Mouse (Mus musculus) heart, embryonic 11.5 days (tissue): ENCODE results near the gene Asb1. TPM values are rescaled to one million over a fixed set of nuclear protein-coding genes. Genes with fewer than 3 reads are reported as not detected.

Experiments
- ATAC-seq: fragments of 200-750 bp; cut with Nextera tagmentation; replicated peaks from 2 replicates; pipeline ENCODE4 v1.8.0; 2017; ENCODE audit warnings: moderate library complexity; ENCODE audit not compliant: insufficient number of reproducible peaks, low FRiP score, low TSS enrichment
- H3K27ac ChIP-seq: fragments of 300-500 bp; sonication (generic); 2 replicates; pipeline ENCODE4 v1.5.1; 2014; ENCODE audit warnings: mild to moderate bottlenecking, low read depth, low read length
- H3K27me3 ChIP-seq: fragments of 300-500 bp; sonication (generic); 2 replicates; pipeline ENCODE4 v1.6.1; 2014; ENCODE audit warnings: mild to moderate bottlenecking, low read length, mixed read lengths; ENCODE audit not compliant: control insufficient read depth, insufficient read depth
- H3K36me3 ChIP-seq: fragments of 300-500 bp; sonication (generic); 2 replicates; pipeline ENCODE4 v1.6.1; 2014; ENCODE audit warnings: mild to moderate bottlenecking, low read length, moderate library complexity, mixed read lengths; ENCODE audit not compliant: control insufficient read depth, insufficient read depth
- H3K4me1 ChIP-seq: fragments of 300-500 bp; sonication (generic); 2 replicates; pipeline ENCODE4 v1.6.1; 2014; ENCODE audit warnings: low read length; ENCODE audit not compliant: control insufficient read depth, insufficient read depth
- H3K4me2 ChIP-seq: fragments of 300-500 bp; sonication (generic); 2 replicates; pipeline ENCODE4 v1.6.1; 2014; ENCODE audit warnings: mild to moderate bottlenecking, moderate library complexity
- H3K4me3 ChIP-seq: fragments of 300-500 bp; sonication (generic); 2 replicates; pipeline ENCODE4 v1.5.1; 2014; ENCODE audit warnings: low read depth, low read length
- H3K9ac ChIP-seq: fragments of 300-500 bp; sonication (generic); 2 replicates; pipeline ENCODE4 v1.6.1; 2014; ENCODE audit warnings: mild to moderate bottlenecking, low read depth, low read length, moderate library complexity
- H3K9me3 ChIP-seq: fragments of 300-500 bp; sonication (generic); replicated peaks from 2 replicates; pipeline ENCODE4 v1.6.1; 2016; ENCODE audit warnings: low read length; ENCODE audit not compliant: control insufficient read depth
- WGBS: fragments of 180-500 bp; shearing (Covaris S2); extraction: QIAGEN DNeasy Blood & Tissue Kit; methylation state at CpG from one replicate; pipeline ENCODE4 v1.1.7; 2014; ENCODE audit not compliant: insufficient replicate concordance; 5-methylcytosine and 5-hydroxymethylcytosine counted together
- polyA plus RNA-seq: library from polyadenylated mRNA; unstranded; fragments of >200 nt; fragmentation: Nextera tagmentation; extraction: Ambion mirVana; gene quantifications from 2 replicates; pipeline ENCODE4 v1.2.1, GENCODE M21; 2014

The Asb1 gene
- polyA plus RNA-seq, 1 experiment from 2014 or later = 8.9 TPM

DNA sequence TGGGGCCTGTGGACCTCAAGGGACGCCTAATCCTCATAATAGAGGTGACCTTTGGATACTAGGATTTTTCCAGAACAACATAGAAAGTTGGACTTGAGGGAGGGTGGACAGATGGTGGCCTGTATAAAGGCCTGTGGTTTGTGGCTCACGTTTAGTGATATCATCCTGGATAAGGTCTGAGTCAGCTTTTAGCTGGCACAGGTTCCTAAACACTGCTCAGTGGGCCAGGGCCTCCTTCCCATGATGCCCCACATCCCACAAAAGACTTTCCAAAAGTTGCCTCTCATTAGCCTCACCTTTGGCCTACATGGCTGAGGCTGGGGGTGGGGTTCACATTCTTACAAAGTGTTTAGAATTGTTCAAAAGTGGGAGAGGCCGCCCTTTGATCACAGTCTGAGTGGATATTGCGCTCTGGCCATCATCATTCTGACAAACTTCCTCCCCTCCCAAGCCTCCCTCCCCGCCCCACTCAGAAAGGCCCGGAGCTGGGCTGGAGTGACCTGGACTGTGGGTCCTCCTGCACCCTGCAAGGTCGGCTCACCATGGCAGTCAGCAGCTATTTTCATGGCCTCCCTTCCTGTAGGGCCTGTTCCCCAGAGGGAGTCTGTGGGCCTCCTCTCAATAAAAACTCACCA is 37.7 kb downstream of the Asb1 start:
- no peak overlapping the region for H3K9ac ChIP-seq
- no peaks in the 10 kb centered on the region for H3K9me3 ChIP-seq
- no peaks in the 10 kb centered on the region for H3K27me3 ChIP-seq
- H3K27ac ChIP-seq = no peak overlapping the region
- H3K4me1 ChIP-seq = peaks cover 8% of the 10 kb centered on the region; the same call in 1 of the 2 replicates
- no peak for ATAC-seq
- 50% methylated on average over 7 of the region's 7 CpGs for WGBS
- no peak overlapping the region for H3K4me2 ChIP-seq
- H3K4me3 ChIP-seq = no peak overlapping the region
- no peaks in the 10 kb centered on the region for H3K36me3 ChIP-seq

GRCm38 (mm10) chr1:91580503-91580902 is 40.2 kb downstream of the Asb1 start:
- no peaks in the 10 kb centered on the region for H3K36me3 ChIP-seq
- no peak for ATAC-seq

GRCm38 (mm10) chr1:91581206-91581605 is 40.9 kb downstream of the Asb1 start:
- H3K27me3 ChIP-seq = no peaks in the 10 kb centered on the region
- H3K36me3 ChIP-seq = no peaks in the 10 kb centered on the region
- H3K4me3 ChIP-seq = no peak overlapping the region
- 67% methylated on average over 2 of the region's 2 CpGs for WGBS
- no peak for ATAC-seq
- H3K9me3 ChIP-seq = no peaks in the 10 kb centered on the region
- no peak overlapping the region for H3K4me2 ChIP-seq
- H3K9ac ChIP-seq = no peak overlapping the region
- peaks cover 12% of the 10 kb centered on the region; the same call in 1 of the 2 replicates for H3K4me1 ChIP-seq
- H3K27ac ChIP-seq = no peak overlapping the region

More at GRCm38 (mm10) chr1:91580503-91580902, 40.2 kb downstream of the Asb1 start:
- Histone ChIP-seq H3K4me1 (peaks cover 12% of the 10 kb centered on the region; the same call in 1 of the 2 replicates), H3K4me3 (no peak overlapping the region), H3K9me3 (no peaks in the 10 kb centered on the region), H3K27me3 (no peaks in the 10 kb centered on the region), H3K4me2 (no peak overlapping the region), H3K9ac (no peak overlapping the region), H3K27ac (no peak overlapping the region)
- 33% methylated on average over 2 of the region's 2 CpGs for WGBS

DNA sequence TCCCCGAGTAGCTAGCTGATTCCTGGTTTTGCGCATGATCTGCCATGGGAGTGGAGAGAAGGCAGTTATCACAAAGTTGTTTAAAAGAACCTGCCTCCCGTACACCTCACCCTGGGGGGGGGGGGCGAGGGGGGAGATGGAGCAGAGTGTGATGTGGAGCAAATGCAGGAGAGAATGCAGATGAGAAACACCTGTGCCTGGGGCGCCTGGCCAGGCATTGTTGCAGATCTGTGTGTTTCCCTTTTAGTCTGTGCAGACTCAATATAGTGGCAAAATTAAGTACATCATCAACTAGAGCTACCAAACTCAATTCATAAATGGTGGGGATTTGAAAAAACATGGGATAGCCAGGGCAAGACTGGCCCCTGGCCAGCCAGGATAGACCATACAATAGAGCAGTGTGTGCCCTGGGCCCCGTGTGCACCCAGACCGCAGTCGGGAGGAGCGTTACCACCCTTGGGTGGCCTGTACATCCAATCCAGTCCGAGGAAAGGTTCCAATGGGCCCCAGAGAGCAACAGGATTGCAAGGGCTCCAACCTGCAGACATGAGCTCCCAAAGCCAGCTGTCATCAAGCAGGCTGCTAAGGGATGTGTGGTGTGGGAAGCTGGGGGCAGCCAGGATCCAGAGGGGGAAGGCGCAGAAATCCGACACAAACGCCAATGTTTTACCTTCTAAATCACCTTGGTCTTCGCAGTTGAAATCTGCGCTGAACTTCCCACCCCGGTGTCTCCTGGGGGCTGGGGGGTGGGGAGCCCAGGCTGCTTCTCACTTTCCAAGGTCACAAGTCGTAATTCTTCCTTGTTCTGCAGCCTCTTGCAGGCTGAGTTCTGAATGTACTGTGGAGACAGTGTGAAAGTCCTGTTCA is 44.9 kb downstream of the Asb1 start:
- peaks cover 4% of the 10 kb centered on the region; the same call in 1 of the 2 replicates for H3K4me1 ChIP-seq
- H3K27me3 ChIP-seq = no peaks in the 10 kb centered on the region
- H3K27ac ChIP-seq = no peak overlapping the region
- no peak overlapping the region for H3K4me2 ChIP-seq
- no peak overlapping the region for H3K4me3 ChIP-seq
- no peaks in the 10 kb centered on the region for H3K36me3 ChIP-seq
- WGBS = 74% methylated on average over 17 of the region's 17 CpGs
- H3K9ac ChIP-seq = no peak overlapping the region
- no peaks in the 10 kb centered on the region for H3K9me3 ChIP-seq
- no peak for ATAC-seq

DNA sequence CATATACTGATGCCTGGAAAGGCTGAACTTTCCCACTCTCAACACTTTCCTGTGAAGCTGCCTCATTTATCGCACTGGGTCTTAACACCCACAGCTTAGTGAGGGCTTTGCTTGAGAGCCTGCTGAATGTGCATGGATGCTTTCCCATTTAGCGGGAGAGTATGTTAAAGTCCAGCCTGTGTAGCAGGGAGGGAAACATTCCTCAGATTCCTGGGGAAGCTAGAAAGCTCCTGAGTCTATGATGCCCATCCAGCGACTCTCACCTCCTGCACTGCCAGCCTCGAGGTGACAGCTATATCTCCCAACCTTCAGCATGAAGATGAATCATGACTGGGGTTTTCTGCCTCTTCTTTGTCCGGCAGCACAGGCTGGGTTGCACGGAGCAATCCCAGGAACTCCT is 49.4 kb downstream of the Asb1 start:
- H3K4me3 ChIP-seq = no peak overlapping the region
- no peaks in the 10 kb centered on the region for H3K9me3 ChIP-seq
- H3K27me3 ChIP-seq = no peaks in the 10 kb centered on the region
- no peak overlapping the region for H3K4me2 ChIP-seq
- no peak for ATAC-seq
- no peak overlapping the region for H3K9ac ChIP-seq
- no peaks in the 10 kb centered on the region for H3K36me3 ChIP-seq
- H3K27ac ChIP-seq = no peak overlapping the region
- WGBS = 46% methylated on average over 6 of the region's 6 CpGs
- peaks cover 4% of the 10 kb centered on the region; the same call in 1 of the 2 replicates for H3K4me1 ChIP-seq

DNA sequence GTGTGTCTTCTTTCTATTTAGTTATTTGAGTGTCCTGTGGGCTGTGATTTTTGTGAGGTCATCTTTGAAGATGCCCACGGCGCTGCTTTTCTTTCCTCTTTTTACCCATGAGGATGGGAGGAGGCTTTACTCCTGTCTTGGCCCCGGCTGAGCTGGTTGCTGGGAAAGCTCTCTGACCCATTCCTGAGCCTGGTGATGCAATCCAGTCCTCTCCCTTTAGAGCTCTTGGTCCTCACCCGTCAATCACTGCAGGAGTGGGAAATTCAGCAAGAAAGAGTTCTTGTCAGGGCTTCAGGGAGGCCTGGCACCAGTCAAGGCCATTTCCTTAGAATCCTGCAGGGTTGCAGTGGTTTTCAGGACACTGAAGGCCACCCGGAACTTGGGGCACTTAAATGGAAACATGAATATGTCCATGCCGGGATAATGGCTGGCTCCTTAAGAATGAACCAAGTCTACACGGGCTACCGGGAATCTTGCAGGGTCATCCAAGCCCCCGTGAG is 55.2 kb downstream of the Asb1 start:
- no peak overlapping the region for H3K4me2 ChIP-seq
- no peaks in the 10 kb centered on the region for H3K36me3 ChIP-seq
- no peak overlapping the region for H3K4me3 ChIP-seq
- no peaks in the 10 kb centered on the region for H3K9me3 ChIP-seq
- H3K9ac ChIP-seq = no peak overlapping the region
- ATAC-seq = no peak
- 74% methylated on average over 9 of the region's 9 CpGs for WGBS
- no peak overlapping the region for H3K27ac ChIP-seq
- no peaks in the 10 kb centered on the region for H3K27me3 ChIP-seq
- H3K4me1 ChIP-seq = no peaks in the 10 kb centered on the region

GRCm38 (mm10) chr1:91597611-91598010 is 57.3 kb downstream of the Asb1 start:
- no peaks in the 10 kb centered on the region for H3K9me3 ChIP-seq
- no peak overlapping the region for H3K27ac ChIP-seq
- ATAC-seq = no peak
- H3K36me3 ChIP-seq = no peaks in the 10 kb centered on the region
- H3K4me1 ChIP-seq = no peaks in the 10 kb centered on the region; the same call in 1 of the 2 replicates
- 76% methylated on average over 5 of the region's 5 CpGs for WGBS
- H3K4me2 ChIP-seq = no peak overlapping the region
- no peak overlapping the region for H3K9ac ChIP-seq
- no peak overlapping the region for H3K4me3 ChIP-seq
- H3K27me3 ChIP-seq = 0 out of 2 replicates have a peak, but pooled peaks cover 5% of the 10 kb centered on the region

GRCm38 (mm10) chr1:91600671-91601361 is 60.5 kb downstream of the Asb1 start:
- H3K9ac ChIP-seq = no peak overlapping the region
- no peaks in the 10 kb centered on the region for H3K36me3 ChIP-seq
- H3K27me3 ChIP-seq = 0 out of 2 replicates have a peak, but pooled peaks cover 5% of the 10 kb centered on the region
- H3K4me2 ChIP-seq = no peak overlapping the region
- no peaks in the 10 kb centered on the region for H3K9me3 ChIP-seq
- peak; percentile 69 for ATAC-seq
- no peak overlapping the region for H3K27ac ChIP-seq
- H3K4me3 ChIP-seq = no peak overlapping the region
- 37% methylated on average over 9 of the region's 9 CpGs for WGBS
- H3K4me1 ChIP-seq = no peaks in the 10 kb centered on the region; the same call in 1 of the 2 replicates
